ENCODE assay signal across 19 mouse cellular contexts in genomic region chr2:126386056-126386455, GRCm38 (mm10).
"Had no signal": no experiment of that assay in that cellular context is flagged by ENCODE, and none has a peak within 500 bp of the region (broad histone marks: within the 10 kb centered on the region; RNA-seq: fewer than 3 reads in every experiment).

No protein-coding gene starts in this region.

- DNase-seq: gastrocnemius, adult 2 months; gastrocnemius, postnatal 10 days; gastrocnemius, postnatal 25 days; heart, adult 11 months; heart, adult 2 months; heart, postnatal 14 days; heart, postnatal 36 days; kidney, adult 18-20 months; kidney, adult 8-10 months; kidney, postnatal 10 days; kidney, postnatal 25 days; layer of hippocampus, adult 9-11 months; layer of hippocampus, postnatal 36 days; left cerebral cortex, postnatal 4 days had no signal

- ATAC-seq: hindbrain, embryonic 16.5 days; inflammation-experienced regulatory T-cells, adult 6 months; intestine, embryonic 15.5 days; intestine, postnatal 0 days; liver, embryonic 12.5 days had no signal
